Comparison of ENCODE assay signal across 13 mouse cellular contexts in genomic region chr4:63456547-63456946, GRCm38 (mm10).
"Had no signal": no experiment of that assay in that cellular context is flagged by ENCODE, and none has a peak within 500 bp of the region (broad histone marks: within the 10 kb centered on the region; RNA-seq: fewer than 3 reads in every experiment).

No protein-coding gene starts in this region.

- H3K9me3 ChIP-seq: limb, embryonic 15.5 days; liver, embryonic 12.5 days; lung, embryonic 15.5 days; midbrain, embryonic 12.5 days had no signal

- H3K4me1 ChIP-seq: liver, embryonic 12.5 days had no signal

- H3K4me3 ChIP-seq: layer of hippocampus, adult 2 months; limb, embryonic 15.5 days; liver, embryonic 12.5 days; lung, embryonic 15.5 days; midbrain, embryonic 12.5 days had no signal

- ATAC-seq: liver, embryonic 12.5 days; midbrain, embryonic 16.5 days had no signal

- H3K4me2 ChIP-seq: limb, embryonic 15.5 days; liver, embryonic 12.5 days; lung, embryonic 15.5 days; midbrain, embryonic 12.5 days had no signal

- H3K27me3 ChIP-seq: limb, embryonic 15.5 days; lung, embryonic 15.5 days had no signal

- DNase-seq: kidney, adult 11 months; kidney, adult 9 months; kidney, postnatal 10 days; kidney, postnatal 4 days; right cerebral cortex, adult 18-20 months; right cerebral cortex, postnatal 25 days had no signal

- H3K9ac ChIP-seq: limb, embryonic 15.5 days; liver, embryonic 12.5 days; lung, embryonic 15.5 days; midbrain, embryonic 12.5 days had no signal

- H3K27ac ChIP-seq: layer of hippocampus, adult 2 months; limb, embryonic 15.5 days; liver, embryonic 12.5 days; lung, embryonic 15.5 days; midbrain, embryonic 12.5 days; stomach, postnatal 0 days had no signal

- H3K36me3 ChIP-seq: limb, embryonic 15.5 days; liver, embryonic 12.5 days; lung, embryonic 15.5 days; midbrain, embryonic 12.5 days had no signal
